Mouse (Mus musculus) myocyte (in vitro differentiated cells): ENCODE data around the gene Dap3. TPM values are rescaled to one million over a fixed set of nuclear protein-coding genes. Genes with fewer than 3 reads are reported as not detected.
"Not testable (repeated sequence)": the region's sequence is repeated elsewhere in the genome, so short reads cannot be mapped to it uniquely, and the experiment has no call there.

Experiments used
- H3K27me3 ChIP-seq: one replicate; pipeline ENCODE4 v1.6.1; 2011; ENCODE audit not compliant: control insufficient read depth, insufficient read depth, insufficient read length
- H3K36me3 ChIP-seq: one replicate; pipeline ENCODE4 v1.6.1; 2011; ENCODE audit not compliant: control insufficient read depth, insufficient read depth
- H3K4me2 ChIP-seq: one replicate; pipeline ENCODE4 v1.6.1; 2011; ENCODE audit warnings: low read depth, control low read depth
- H3K4me3 ChIP-seq: one replicate; pipeline ENCODE4 v1.5.1; 2011; ENCODE audit warnings: mild to moderate bottlenecking, control low read depth, moderate library complexity
- H3K79me2 ChIP-seq: one replicate; pipeline ENCODE4 v1.6.1; 2011; ENCODE audit not compliant: control insufficient read depth, insufficient read depth
- H3ac ChIP-seq: one replicate; pipeline ENCODE4 v1.6.1; 2011; ENCODE audit not compliant: control insufficient read depth, insufficient read length
- CEBPB ChIP-seq: IDR thresholded peaks from 2 replicates; pipeline ENCODE4 v1.6.1; 2011; ENCODE audit warnings: mild to moderate bottlenecking, moderate library complexity; ENCODE audit not compliant: poor library complexity, insufficient read depth, severe bottlenecking
- E2F4 ChIP-seq: IDR thresholded peaks from one replicate; pipeline ENCODE4 v1.6.1; 2011; ENCODE audit warnings: mild to moderate bottlenecking, control low read depth, moderate library complexity; ENCODE audit not compliant: insufficient read depth
- MAX ChIP-seq: IDR thresholded peaks from one replicate; pipeline ENCODE4 v1.6.1; 2011; ENCODE audit warnings: low read depth, mild to moderate bottlenecking, control low read depth
- MYOD1 ChIP-seq, 3 experiments: IDR thresholded peaks; one replicate each; pipeline ENCODE4 v1.6.1; 2011; ENCODE audit warnings: control low read depth in 2 of 3, low read depth in 2 of 3, mild to moderate bottlenecking in 2 of 3, moderate library complexity in 1 of 3; ENCODE audit not compliant: insufficient read length in 2 of 3, control insufficient read depth in 1 of 3
- MYOG ChIP-seq, 3 experiments: IDR thresholded peaks; one replicate each; pipeline ENCODE4 v1.6.1; 2011; ENCODE audit warnings: control low read depth in 2 of 3, low read depth in 2 of 3, mild to moderate bottlenecking in 2 of 3; ENCODE audit not compliant: insufficient read length in 2 of 3, control insufficient read depth in 1 of 3, insufficient read depth in 1 of 3
- POLR2A ChIP-seq: IDR thresholded peaks from one replicate; pipeline ENCODE4 v1.6.1; 2011; ENCODE audit warnings: low read depth, mild to moderate bottlenecking, control low read depth, moderate library complexity; ENCODE audit not compliant: insufficient read length
- POLR2AphosphoS2 ChIP-seq: IDR thresholded peaks from one replicate; pipeline ENCODE4 v1.6.1; 2011; ENCODE audit warnings: low read depth, control low read depth; ENCODE audit not compliant: insufficient read length
- REST ChIP-seq: IDR thresholded peaks from one replicate; pipeline ENCODE4 v1.6.1; 2011; ENCODE audit warnings: mild to moderate bottlenecking, control low read depth, moderate library complexity; ENCODE audit not compliant: insufficient read depth, insufficient read length
- SRF ChIP-seq: IDR thresholded peaks from one replicate; pipeline ENCODE4 v1.6.1; 2011; ENCODE audit warnings: low read depth; ENCODE audit not compliant: control insufficient read depth, insufficient read length
- TCF12 ChIP-seq: IDR thresholded peaks from one replicate; pipeline ENCODE4 v1.6.1; 2011; ENCODE audit warnings: mild to moderate bottlenecking, control low read depth; ENCODE audit not compliant: poor library complexity, insufficient read depth, severe bottlenecking
- TCF3 ChIP-seq: IDR thresholded peaks from one replicate; pipeline ENCODE4 v1.6.1; 2011; ENCODE audit warnings: low read depth, control low read depth; ENCODE audit not compliant: insufficient read length
- USF1 ChIP-seq: IDR thresholded peaks from one replicate; pipeline ENCODE4 v1.6.1; 2011; ENCODE audit warnings: low read depth, mild to moderate bottlenecking, control low read depth, moderate library complexity
- polyA plus RNA-seq: library from polyadenylated mRNA; unstranded; fragments of >200 nt; fragmentation: generic; extraction: Trizol; gene quantifications from one replicate; pipeline ENCODE4 v1.2.1, GENCODE M21; 2012; ENCODE audit warnings: missing spikeins

Gene Dap3
- polyA plus RNA-seq, 1 experiment: 103 TPM

GRCm38 (mm10) chr3:88905209-88905608, 45.8 kb downstream of the Dap3 start:
- no peak for TF ChIP-seq TCF12
- no peak for TF ChIP-seq TCF3
- no peaks in the 10 kb centered on the region for H3K27me3 ChIP-seq
- no peak overlapping the region for H3ac ChIP-seq
- H3K4me3 ChIP-seq: no peak overlapping the region
- no peak overlapping the region for H3K4me2 ChIP-seq
- H3K79me2 ChIP-seq: no peaks in the 10 kb centered on the region
- H3K36me3 ChIP-seq: peaks cover 36% of the 10 kb centered on the region

DNA sequence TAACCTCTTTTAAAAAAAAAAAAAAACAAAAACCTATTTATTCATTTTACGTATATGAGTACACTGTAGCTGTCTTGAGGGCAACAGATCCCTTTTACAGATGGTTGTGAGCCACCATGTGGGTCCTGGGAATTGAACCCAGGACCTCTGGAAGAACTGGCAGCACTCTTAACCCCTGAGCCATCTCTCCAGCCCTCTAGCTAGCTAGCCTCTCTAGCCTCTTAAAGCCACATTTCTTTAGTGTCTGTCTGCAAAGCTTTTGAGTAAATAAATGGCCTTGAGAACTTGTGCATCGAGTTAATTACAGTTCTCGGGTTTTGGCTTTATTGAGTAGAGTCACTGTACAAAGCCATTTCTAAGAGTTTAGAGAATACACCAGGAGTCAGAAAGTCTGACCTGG, 46.2 kb downstream of the Dap3 start:
- Histone ChIP-seq H3K79me2 (no peaks in the 10 kb centered on the region), H3K36me3 (peaks cover 35% of the 10 kb centered on the region), H3ac (no peak overlapping the region), H3K4me2 (no peak overlapping the region), H3K4me3 (no peak overlapping the region), H3K27me3 (no peaks in the 10 kb centered on the region)
- TF ChIP-seq SRF: no peak
- TF ChIP-seq MAX: no peak
- no peak for TF ChIP-seq E2F4
- TF ChIP-seq POLR2A: no peak
- TF ChIP-seq MYOG (IDR thresholded peaks at IDR 0.05; ENCODE audit: control insufficient read depth in 1 of 3, insufficient read depth in 1 of 3, insufficient read length in 2 of 3, low read depth in 2 of 3): no peak
- TF ChIP-seq TCF12: no peak
- no peak for TF ChIP-seq USF1
- no peak for TF ChIP-seq REST
- no peak for TF ChIP-seq CEBPB
- no peak for TF ChIP-seq MYOD1 (IDR thresholded peaks at IDR 0.05; ENCODE audit: control insufficient read depth in 1 of 3, insufficient read length in 2 of 3, low read depth in 2 of 3)
- no peak for TF ChIP-seq POLR2AphosphoS2
- no peak for TF ChIP-seq TCF3

- H3K27me3 ChIP-seq, H3K4me2 ChIP-seq, H3K4me3 ChIP-seq, H3K79me2 ChIP-seq, H3K36me3 ChIP-seq, H3ac ChIP-seq: not testable (repeated sequence)
These were observed 58.0 kb downstream of the Dap3 start for GRCm38 (mm10) chr3:88893011-88893410.

- not testable (repeated sequence) for H3K4me3 ChIP-seq, H3K79me2 ChIP-seq, H3K36me3 ChIP-seq, H3ac ChIP-seq, H3K27me3 ChIP-seq, H3K4me2 ChIP-seq
These were observed 68.4 kb downstream of the Dap3 start for GRCm38 (mm10) chr3:88882536-88882935.

Other genes starting within 250 kb of the Dap3 start
- gene Rit1, start 234.3 kb downstream of the Dap3 start, polyA plus RNA-seq: 62.3 TPM
- 3.1 TPM for gene Syt11, start 176.0 kb downstream of the Dap3 start, polyA plus RNA-seq
- gene Gon4l, start 116.0 kb downstream of the Dap3 start, polyA plus RNA-seq: 11.7 TPM
- 41.5 TPM for gene Msto1, start 37.2 kb downstream of the Dap3 start, polyA plus RNA-seq
- gene Ash1l, start 559 bp downstream of the Dap3 start, polyA plus RNA-seq: 4.7 TPM
- 20.2 TPM for gene Rusc1, start 142.1 kb upstream of the Dap3 start, polyA plus RNA-seq
- 0.02 TPM for gene Gm43738, start 149.9 kb upstream of the Dap3 start, polyA plus RNA-seq
- gene Fdps, start 150.8 kb upstream of the Dap3 start, polyA plus RNA-seq: 863 TPM
- gene Pklr, start 185.0 kb upstream of the Dap3 start, polyA plus RNA-seq: not detected
- gene Hcn3, start 209.0 kb upstream of the Dap3 start, polyA plus RNA-seq: 0.10 TPM
- 22.2 TPM for gene Clk2, start 213.6 kb upstream of the Dap3 start, polyA plus RNA-seq
- gene Scamp3, start 226.3 kb upstream of the Dap3 start, polyA plus RNA-seq: 127 TPM
- 15.0 TPM for gene Fam189b, start 232.0 kb upstream of the Dap3 start, polyA plus RNA-seq